Mouse (Mus musculus): Measurements from ENCODE around the gene Map2k1. TPM values are rescaled to one million over a fixed set of nuclear protein-coding genes. Genes with fewer than 3 reads are reported as not detected.
A peak's percentile ranks its signal among the peaks of the same experiment; 100 is the strongest.
"Not testable (repeated sequence)": the region's sequence is repeated elsewhere in the genome, so short reads cannot be mapped to it uniquely, and the experiment has no call there.

The Map2k1 gene
- total RNA-seq, 1 experiment, result 73.0 TPM

DNA sequence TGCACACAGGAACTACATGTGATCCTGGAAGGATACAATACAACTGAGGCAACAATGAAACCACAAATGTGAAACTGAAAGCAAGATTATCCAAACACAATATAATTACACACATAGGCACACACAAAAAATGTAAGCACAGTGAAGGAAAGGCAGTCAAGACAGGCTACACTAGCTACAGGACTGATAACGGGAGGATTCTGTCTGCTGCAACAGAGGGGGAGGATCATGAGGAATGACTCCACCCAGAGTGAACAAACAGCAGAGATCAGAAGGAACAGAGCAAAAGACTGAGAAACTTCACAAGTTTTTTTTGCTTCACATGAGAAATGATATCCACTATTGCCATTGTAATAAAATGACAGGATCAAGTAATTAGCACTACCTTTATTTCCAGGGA, 96.8 kb downstream of the Map2k1 start:
- H3K9me3 ChIP-seq (ENCODE audit: control insufficient read depth, insufficient read depth, low read depth, low read length), result no peaks in the 10 kb centered on the region
- DNase-seq (ENCODE audit: low read depth, low spot score), result no peak
- TF ChIP-seq CHD2 (IDR thresholded peaks at IDR 0.05; ENCODE audit: low read depth, low read length) (no peak), ZNF384 (IDR thresholded peaks at IDR 0.05; ENCODE audit: low read depth, low read length) (no peak), MAFK (IDR thresholded peaks at IDR 0.05; ENCODE audit: insufficient read depth, low read depth, low read length) (no peak), ZC3H11A (IDR thresholded peaks at IDR 0.05; ENCODE audit: borderline replicate concordance, low read depth, low read length) (no peak), HCFC1 (IDR thresholded peaks at IDR 0.05; ENCODE audit: borderline replicate concordance, insufficient read depth, low read length) (no peak)
- no peak overlapping the region for H3K4me3 ChIP-seq (ENCODE audit: insufficient read depth in 1 of 2, low read depth in 1 of 2, low read length in 2 of 2, poor library complexity in 1 of 2, severe bottlenecking in 1 of 2)
- H3K9ac ChIP-seq (ENCODE audit: insufficient read depth, low read depth, low read length, poor library complexity, severe bottlenecking), result no peak overlapping the region
- in situ Hi-C loops (cut with MboI; ENCODE audit: low sequenced_read_pairs in 2 of 2, unreplicated experiment in 2 of 2), result no loop called here
- H3K27ac ChIP-seq (ENCODE audit: insufficient read depth, low read depth, low read length, poor library complexity, severe bottlenecking), result no peak overlapping the region
- peaks cover 35% of the 10 kb centered on the region for H3K36me3 ChIP-seq (ENCODE audit: control insufficient read depth, insufficient read depth, low read length, poor library complexity, severe bottlenecking)
- H3K4me1 ChIP-seq (ENCODE audit: control insufficient read depth in 2 of 2, insufficient read depth in 2 of 2, low read length in 2 of 2, poor library complexity in 1 of 2), result no peaks in the 10 kb centered on the region

DNA sequence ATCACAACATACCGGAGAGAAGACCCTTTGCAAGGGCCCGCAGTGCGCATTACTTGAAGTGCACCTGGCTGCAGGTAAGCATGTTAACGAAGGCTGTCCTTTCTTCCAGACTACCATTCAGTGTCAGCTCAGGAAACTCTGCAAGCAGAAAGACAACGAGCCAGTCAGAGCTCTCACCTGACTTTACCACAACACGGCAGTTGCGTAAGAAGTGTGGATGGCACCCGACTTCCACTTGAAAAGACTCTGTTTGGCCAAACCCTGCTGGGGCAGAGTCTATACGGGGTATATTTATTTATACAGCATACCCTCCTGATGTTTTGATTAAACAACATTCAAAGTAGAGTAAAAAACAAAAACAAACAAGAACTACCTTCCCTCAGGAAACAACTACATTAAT, 113.6 kb downstream of the Map2k1 start:
- Histone ChIP-seq H3K9me3 (ENCODE audit: control insufficient read depth, insufficient read depth, low read depth, low read length) (no peaks in the 10 kb centered on the region), H3K9ac (ENCODE audit: insufficient read depth, low read depth, low read length, poor library complexity, severe bottlenecking) (0 out of 2 replicates have a peak overlapping the region, but pooled peaks have one; percentile 5), H3K4me3 (ENCODE audit: insufficient read depth in 1 of 2, low read depth in 1 of 2, low read length in 2 of 2, poor library complexity in 1 of 2, severe bottlenecking in 1 of 2) (no peak overlapping the region), H3K27ac (ENCODE audit: insufficient read depth, low read depth, low read length, poor library complexity, severe bottlenecking) (no peak overlapping the region; the same call in 1 of the 2 replicates), H3K4me1 (ENCODE audit: control insufficient read depth in 2 of 2, insufficient read depth in 2 of 2, low read length in 2 of 2, poor library complexity in 1 of 2) (no peaks in the 10 kb centered on the region; a peak in 1 of 4 replicates), H3K36me3 (ENCODE audit: control insufficient read depth, insufficient read depth, low read length, poor library complexity, severe bottlenecking) (peaks cover 30% of the 10 kb centered on the region)
- no peak for TF ChIP-seq HCFC1 (IDR thresholded peaks at IDR 0.05; ENCODE audit: borderline replicate concordance, insufficient read depth, low read length)
- TF ChIP-seq ZNF384 (IDR thresholded peaks at IDR 0.05; ENCODE audit: low read depth, low read length), result no peak
- TF ChIP-seq MAFK (IDR thresholded peaks at IDR 0.05; ENCODE audit: insufficient read depth, low read depth, low read length), result no peak
- no peak for TF ChIP-seq ZC3H11A (IDR thresholded peaks at IDR 0.05; ENCODE audit: borderline replicate concordance, low read depth, low read length)
- TF ChIP-seq CHD2 (IDR thresholded peaks at IDR 0.05; ENCODE audit: low read depth, low read length), result no peak
- DNase-seq (ENCODE audit: low read depth, low spot score), result no peak
- in situ Hi-C loops (cut with MboI; ENCODE audit: low sequenced_read_pairs in 2 of 2, unreplicated experiment in 2 of 2), result no loop called here

DNA sequence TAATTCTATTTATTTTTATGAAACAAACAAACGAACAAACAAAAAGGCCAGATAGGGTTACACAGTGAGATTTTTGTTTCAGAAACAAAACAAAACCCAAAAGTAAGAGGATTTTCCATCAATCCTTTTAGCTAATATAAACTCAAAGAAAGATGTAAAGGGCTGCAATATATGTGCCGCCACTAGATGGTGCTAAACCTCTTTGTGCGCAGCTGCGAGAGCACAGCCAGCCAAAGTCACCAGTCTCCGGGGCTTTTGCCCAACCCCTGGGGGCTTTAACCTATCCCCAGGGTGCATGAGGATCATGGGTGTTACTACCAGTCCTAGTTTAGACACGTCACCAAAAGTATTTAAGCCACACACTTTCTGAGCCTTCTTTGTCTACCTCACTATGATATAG, 114.5 kb downstream of the Map2k1 start:
- DNase-seq (ENCODE audit: low read depth, low spot score), result peak; percentile 39
- H3K9me3 ChIP-seq (ENCODE audit: control insufficient read depth, insufficient read depth, low read depth, low read length); H3K9ac ChIP-seq (ENCODE audit: insufficient read depth, low read depth, low read length, poor library complexity, severe bottlenecking); in situ Hi-C loops (cut with MboI; ENCODE audit: low sequenced_read_pairs in 2 of 2, unreplicated experiment in 2 of 2); H3K4me3 ChIP-seq (ENCODE audit: insufficient read depth in 1 of 2, low read depth in 1 of 2, low read length in 2 of 2, poor library complexity in 1 of 2, severe bottlenecking in 1 of 2); H3K4me1 ChIP-seq (ENCODE audit: control insufficient read depth in 2 of 2, insufficient read depth in 2 of 2, low read length in 2 of 2, poor library complexity in 1 of 2); H3K27ac ChIP-seq (ENCODE audit: insufficient read depth, low read depth, low read length, poor library complexity, severe bottlenecking): not testable (repeated sequence)
- peaks cover 30% of the 10 kb centered on the region for H3K36me3 ChIP-seq (ENCODE audit: control insufficient read depth, insufficient read depth, low read length, poor library complexity, severe bottlenecking)

Other genes with a start within 250 kb of the Map2k1 start
- 6.8 and 8.7 TPM in 2 replicates for gene Smad6, start 231.6 kb downstream of the Map2k1 start, total RNA-seq (2012; rRNA removed)
- 1.5 and 2.3 TPM in 2 replicates for gene Lctl, start 136.5 kb downstream of the Map2k1 start, total RNA-seq (2012; rRNA removed)
- gene Zwilch, start 80.5 kb downstream of the Map2k1 start, total RNA-seq (2012; rRNA removed), result 99.2 and 151 TPM in 2 replicates
- gene Rpl4, start 80.3 kb downstream of the Map2k1 start, total RNA-seq (2012; rRNA removed), result 1,251 and 1,343 TPM in 2 replicates
- gene Snapc5, start 74.4 kb downstream of the Map2k1 start, total RNA-seq (2012; rRNA removed), result 9.6 and 17.1 TPM in 2 replicates
- 0.48 and 0.54 TPM in 2 replicates for gene Uchl4, start 18.4 kb downstream of the Map2k1 start, total RNA-seq (2012; rRNA removed)
- gene Tipin, start 27.9 kb upstream of the Map2k1 start, total RNA-seq (2012; rRNA removed), result 133 and 195 TPM in 2 replicates
- gene Dis3l, start 87.7 kb upstream of the Map2k1 start, total RNA-seq (2012; rRNA removed), result 10.1 and 11.2 TPM in 2 replicates
- 7.5 and 12.5 TPM in 2 replicates for gene Megf11, start 132.0 kb upstream of the Map2k1 start, total RNA-seq (2012; rRNA removed)

All from ES-E14 (cell line).